Mouse (Mus musculus): Measurements from ENCODE around the gene Entpd8. TPM values are rescaled to one million over a fixed set of nuclear protein-coding genes. Genes with fewer than 3 reads are reported as not detected.

Entpd8 gene
- polyA plus RNA-seq, 1 experiment: not detected

- Histone ChIP-seq H3K27me3 (ENCODE audit: control insufficient read depth, insufficient read depth, insufficient read length) (no peaks in the 10 kb centered on the region), H3K36me3 (ENCODE audit: control insufficient read depth, insufficient read depth) (no peaks in the 10 kb centered on the region), H3K4me3 (ENCODE audit: insufficient read depth, poor library complexity, severe bottlenecking) (no peak overlapping the region), H3ac (ENCODE audit: control insufficient read depth, insufficient read length, low read depth) (no peak overlapping the region), H3K79me3 (ENCODE audit: low read depth) (no peaks in the 10 kb centered on the region), H3K79me2 (ENCODE audit: control insufficient read depth, insufficient read depth) (no peaks in the 10 kb centered on the region)
- TF ChIP-seq MYOG (IDR thresholded peaks at IDR 0.05; ENCODE audit: control insufficient read depth, extremely low read depth, insufficient read length) (no peak), MAX (IDR thresholded peaks at IDR 0.05) (no peak), CEBPB (IDR thresholded peaks at IDR 0.05; ENCODE audit: low read depth) (no peak), FOSL1 (IDR thresholded peaks at IDR 0.05; ENCODE audit: insufficient read depth, low read length, poor library complexity, severe bottlenecking) (no peak), USF1 (IDR thresholded peaks at IDR 0.05; ENCODE audit: low read depth) (no peak)
Observed at GRCm38 (mm10) chr2:25120963-25121362, 40.9 kb downstream of the Entpd8 start.

GRCm38 (mm10) chr2:25122666-25123065 lies 42.6 kb downstream of the Entpd8 start:
- no peaks in the 10 kb centered on the region for H3K79me2 ChIP-seq (ENCODE audit: control insufficient read depth, insufficient read depth)
- H3K4me3 ChIP-seq (ENCODE audit: insufficient read depth, poor library complexity, severe bottlenecking): no peak overlapping the region
- no peaks in the 10 kb centered on the region for H3K27me3 ChIP-seq (ENCODE audit: control insufficient read depth, insufficient read depth, insufficient read length)
- no peaks in the 10 kb centered on the region for H3K79me3 ChIP-seq (ENCODE audit: low read depth)
- H3ac ChIP-seq (ENCODE audit: control insufficient read depth, insufficient read length, low read depth): no peak overlapping the region
- no peaks in the 10 kb centered on the region for H3K36me3 ChIP-seq (ENCODE audit: control insufficient read depth, insufficient read depth)
- TF ChIP-seq MYOD1 (IDR thresholded peaks at IDR 0.05; ENCODE audit: control insufficient read depth, insufficient read length, low read depth): no peak
- TF ChIP-seq MAX (IDR thresholded peaks at IDR 0.05): no peak
- no peak for TF ChIP-seq USF1 (IDR thresholded peaks at IDR 0.05; ENCODE audit: low read depth)
- TF ChIP-seq CEBPB (IDR thresholded peaks at IDR 0.05; ENCODE audit: low read depth): no peak
- no peak for TF ChIP-seq FOSL1 (IDR thresholded peaks at IDR 0.05; ENCODE audit: insufficient read depth, low read length, poor library complexity, severe bottlenecking)
- no peak for TF ChIP-seq CTCF (IDR thresholded peaks at IDR 0.05; ENCODE audit: control insufficient read depth, insufficient read depth, insufficient read length)
- TF ChIP-seq MYOG (IDR thresholded peaks at IDR 0.05; ENCODE audit: control insufficient read depth, extremely low read depth, insufficient read length): no peak

- H3K27me3 ChIP-seq (ENCODE audit: control insufficient read depth, insufficient read depth, insufficient read length): no peaks in the 10 kb centered on the region
- no peak for TF ChIP-seq CEBPB (IDR thresholded peaks at IDR 0.05; ENCODE audit: low read depth)
- no peak for TF ChIP-seq MYOD1 (IDR thresholded peaks at IDR 0.05; ENCODE audit: control insufficient read depth, insufficient read length, low read depth)
- no peak for TF ChIP-seq FOSL1 (IDR thresholded peaks at IDR 0.05; ENCODE audit: insufficient read depth, low read length, poor library complexity, severe bottlenecking)
- TF ChIP-seq CTCF (IDR thresholded peaks at IDR 0.05; ENCODE audit: control insufficient read depth, insufficient read depth, insufficient read length): no peak
- no peak for TF ChIP-seq USF1 (IDR thresholded peaks at IDR 0.05; ENCODE audit: low read depth)
- TF ChIP-seq MYOG (IDR thresholded peaks at IDR 0.05; ENCODE audit: control insufficient read depth, extremely low read depth, insufficient read length): no peak
- TF ChIP-seq MAX (IDR thresholded peaks at IDR 0.05): no peak
- H3K36me3 ChIP-seq (ENCODE audit: control insufficient read depth, insufficient read depth): no peaks in the 10 kb centered on the region
- H3K4me3 ChIP-seq (ENCODE audit: insufficient read depth, poor library complexity, severe bottlenecking): no peak overlapping the region
- H3K79me2 ChIP-seq (ENCODE audit: control insufficient read depth, insufficient read depth): no peaks in the 10 kb centered on the region
- H3ac ChIP-seq (ENCODE audit: control insufficient read depth, insufficient read length, low read depth): no peak overlapping the region
- H3K79me3 ChIP-seq (ENCODE audit: low read depth): no peaks in the 10 kb centered on the region
Observed at GRCm38 (mm10) chr2:25123527-25123926, 43.4 kb downstream of the Entpd8 start.

- no peaks in the 10 kb centered on the region for H3K36me3 ChIP-seq (ENCODE audit: control insufficient read depth, insufficient read depth)
- H3ac ChIP-seq (ENCODE audit: control insufficient read depth, insufficient read length, low read depth): no peak overlapping the region
- H3K4me3 ChIP-seq (ENCODE audit: insufficient read depth, poor library complexity, severe bottlenecking): no peak overlapping the region
- no peaks in the 10 kb centered on the region for H3K79me3 ChIP-seq (ENCODE audit: low read depth)
- no peak for TF ChIP-seq FOSL1 (IDR thresholded peaks at IDR 0.05; ENCODE audit: insufficient read depth, low read length, poor library complexity, severe bottlenecking)
- TF ChIP-seq MYOD1 (IDR thresholded peaks at IDR 0.05; ENCODE audit: control insufficient read depth, insufficient read length, low read depth): no peak
- no peak for TF ChIP-seq USF1 (IDR thresholded peaks at IDR 0.05; ENCODE audit: low read depth)
- TF ChIP-seq CTCF (IDR thresholded peaks at IDR 0.05; ENCODE audit: control insufficient read depth, insufficient read depth, insufficient read length): no peak
- no peak for TF ChIP-seq MAX (IDR thresholded peaks at IDR 0.05)
- TF ChIP-seq MYOG (IDR thresholded peaks at IDR 0.05; ENCODE audit: control insufficient read depth, extremely low read depth, insufficient read length): no peak
- TF ChIP-seq CEBPB (IDR thresholded peaks at IDR 0.05; ENCODE audit: low read depth): no peak
- H3K79me2 ChIP-seq (ENCODE audit: control insufficient read depth, insufficient read depth): no peaks in the 10 kb centered on the region
- H3K27me3 ChIP-seq (ENCODE audit: control insufficient read depth, insufficient read depth, insufficient read length): no peaks in the 10 kb centered on the region
Observed at GRCm38 (mm10) chr2:25124411-25124810, 44.3 kb downstream of the Entpd8 start.

GRCm38 (mm10) chr2:25125146-25125545 lies 45.0 kb downstream of the Entpd8 start:
- Histone ChIP-seq H3K79me2 (ENCODE audit: control insufficient read depth, insufficient read depth) (no peaks in the 10 kb centered on the region), H3K4me3 (ENCODE audit: insufficient read depth, poor library complexity, severe bottlenecking) (no peak overlapping the region), H3K79me3 (ENCODE audit: low read depth) (no peaks in the 10 kb centered on the region), H3K27me3 (ENCODE audit: control insufficient read depth, insufficient read depth, insufficient read length) (no peaks in the 10 kb centered on the region), H3K36me3 (ENCODE audit: control insufficient read depth, insufficient read depth) (no peaks in the 10 kb centered on the region), H3ac (ENCODE audit: control insufficient read depth, insufficient read length, low read depth) (no peak overlapping the region)
- TF ChIP-seq MYOG (IDR thresholded peaks at IDR 0.05; ENCODE audit: control insufficient read depth, extremely low read depth, insufficient read length) (no peak), USF1 (IDR thresholded peaks at IDR 0.05; ENCODE audit: low read depth) (no peak), FOSL1 (IDR thresholded peaks at IDR 0.05; ENCODE audit: insufficient read depth, low read length, poor library complexity, severe bottlenecking) (no peak), CEBPB (IDR thresholded peaks at IDR 0.05; ENCODE audit: low read depth) (no peak), MAX (IDR thresholded peaks at IDR 0.05) (no peak), CTCF (IDR thresholded peaks at IDR 0.05; ENCODE audit: control insufficient read depth, insufficient read depth, insufficient read length) (no peak), MYOD1 (IDR thresholded peaks at IDR 0.05; ENCODE audit: control insufficient read depth, insufficient read length, low read depth) (no peak)
